Mouse (Mus musculus) gastrocnemius, adult 18-20 months (tissue): ENCODE results near the gene Cldn34b4. TPM values are rescaled to one million over a fixed set of nuclear protein-coding genes. Genes with fewer than 3 reads are reported as not detected.

Experiments
- DNase-seq: peaks from one replicate; pipeline ENCODE4 v3.0.0; 2021; ENCODE audit warnings: low spot score
- long read RNA-seq, 2 experiments: library from polyadenylated mRNA; stranded (forward); transcript quantifications; one replicate each; pipeline ENCODE4 v2.0.0; 2021
- total RNA-seq, 2 experiments: library from RNA; stranded (reverse); gene quantifications; 2 replicates each; pipeline ENCODE4 v1.2.3; 2021

The Cldn34b4 gene
- not detected for total RNA-seq
- long read RNA-seq, experiment 1: 0 reads
- long read RNA-seq, experiment 2: 0 reads

GRCm38 (mm10) chrX:76393050-76393449 lies at the start of gene Cldn34b4:
Cldn34b4 (plus strand) TSS chrX:76393350.
- no peak for DNase-seq

Other genes with a start within 250 kb of the Cldn34b4 start
- not detected for gene Cldn34b3, start 129.0 kb upstream of the Cldn34b4 start, total RNA-seq
- gene Cldn34d, start 209.6 kb downstream of the Cldn34b4 start, total RNA-seq: not detected